Mouse (Mus musculus): ENCODE data around the gene Med27.

DNA sequence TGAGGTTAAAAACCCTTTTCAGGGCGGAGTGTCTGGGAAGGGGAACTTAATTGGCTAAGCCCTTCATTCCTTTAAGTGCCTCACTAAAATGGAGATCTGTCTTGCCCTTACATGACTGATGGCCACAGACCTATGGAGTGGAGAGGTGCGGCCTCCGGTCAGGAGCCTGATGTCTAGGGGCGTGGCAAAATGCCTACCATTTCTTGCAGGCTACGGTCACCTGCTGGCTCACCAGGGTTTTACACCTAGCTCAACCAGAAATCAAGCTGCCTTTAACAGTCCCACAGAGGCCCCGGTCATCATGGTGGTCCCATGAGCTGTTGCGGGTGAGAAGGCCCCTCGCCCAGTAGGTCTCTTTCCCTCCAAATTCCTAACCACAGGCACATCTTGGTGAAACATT lies 190.7 kb downstream of the Med27 start:
- TF ChIP-seq POLR2A (IDR thresholded peaks at IDR 0.05; ENCODE audit: insufficient read length, low read depth) (no peak), REST (IDR thresholded peaks at IDR 0.05; ENCODE audit: insufficient read depth, insufficient read length) (no peak), SRF (IDR thresholded peaks at IDR 0.05; ENCODE audit: control insufficient read depth, insufficient read length, low read depth) (no peak), TCF12 (IDR thresholded peaks at IDR 0.05; ENCODE audit: insufficient read depth, poor library complexity, severe bottlenecking) (no peak), MAX (IDR thresholded peaks at IDR 0.05; ENCODE audit: low read depth) (no peak), USF1 (IDR thresholded peaks at IDR 0.05; ENCODE audit: low read depth) (no peak), E2F4 (IDR thresholded peaks at IDR 0.05; ENCODE audit: insufficient read depth) (no peak), MYOD1 (IDR thresholded peaks at IDR 0.05; ENCODE audit: control insufficient read depth in 1 of 3, insufficient read length in 2 of 3, low read depth in 2 of 3) (no peak)

All from myocyte (in vitro differentiated cells).